Comparison of ENCODE assay signal across 9 mouse cellular contexts in genomic region chr19:44723611-44724440, GRCm38 (mm10). TPM values are rescaled to one million over a fixed set of nuclear protein-coding genes. Genes with fewer than 3 reads are reported as not detected.
DNase-seq lines count a peak whose midpoint lies in the region; ATAC-seq lines count a peak whose summit lies in the region.
"Had no signal": no experiment of that assay in that cellular context is flagged by ENCODE, and none has a peak within 500 bp of the region (broad histone marks: within the 10 kb centered on the region; RNA-seq: fewer than 3 reads in every experiment).

No protein-coding gene starts in this region.

- DNase-seq in liver: no peak
- DNase-seq in forebrain, embryonic 10.5 days (ENCODE audit: extremely low spot score, low spot score): no peak
- DNase-seq in neural tube, embryonic 11.5 days (ENCODE audit: low spot score): no peak
- no peak for DNase-seq in thymus, postnatal 0 days (ENCODE audit: low spot score)
- no peak for DNase-seq in urinary bladder, postnatal 10 days (ENCODE audit: low spot score)
- no peak for DNase-seq in ovary, adult 18-20 months (ENCODE audit: low spot score)
- DNase-seq: cerebellum, postnatal 36 days had no signal

- ATAC-seq in liver, embryonic 12.5 days: no peak
- peak; percentile 44 for ATAC-seq in kidney, embryonic 16.5 days (ENCODE audit: low FRiP score, low TSS enrichment)
- no peak for ATAC-seq in neural tube, embryonic 11.5 days (ENCODE audit: insufficient read depth, low FRiP score, low TSS enrichment)

- peak overlapping the region; percentile 34 for H3K4me2 ChIP-seq in liver, embryonic 12.5 days
- H3K4me2 ChIP-seq in kidney, embryonic 16.5 days (replicated peaks; ENCODE audit: low read depth, low read length): peak overlapping the region; percentile 61
- H3K4me2 ChIP-seq in neural tube, embryonic 11.5 days (ENCODE audit: low read depth): peak overlapping the region; percentile 36

- H3K4me1 ChIP-seq in liver, embryonic 12.5 days: 0 out of 2 replicates have a peak, but pooled peaks cover 5% of the 10 kb centered on the region
- peaks cover 48% of the 10 kb centered on the region for H3K4me1 ChIP-seq in forebrain, embryonic 10.5 days
- peaks cover 50% of the 10 kb centered on the region for H3K4me1 ChIP-seq in kidney, embryonic 16.5 days (ENCODE audit: insufficient read depth, low read length)
- H3K4me1 ChIP-seq in neural tube, embryonic 11.5 days (ENCODE audit: control insufficient read depth, insufficient read depth, low read length): peaks cover 14% of the 10 kb centered on the region

- H3K36me3 ChIP-seq in liver, embryonic 12.5 days: no peaks in the 10 kb centered on the region
- no peaks in the 10 kb centered on the region for H3K36me3 ChIP-seq in forebrain, embryonic 10.5 days (replicated peaks)
- no peaks in the 10 kb centered on the region for H3K36me3 ChIP-seq in kidney, embryonic 16.5 days (ENCODE audit: insufficient read depth, low read length)
- no peaks in the 10 kb centered on the region for H3K36me3 ChIP-seq in neural tube, embryonic 11.5 days (ENCODE audit: control insufficient read depth, insufficient read depth, low read length)

- 2% methylated on average over 36 of the region's 36 CpGs for WGBS in liver, embryonic 12.5 days (ENCODE audit: insufficient replicate concordance)
- under 1% methylated on average over 36 of the region's 36 CpGs for WGBS in forebrain, embryonic 10.5 days
- under 1% methylated on average over 36 of the region's 36 CpGs for WGBS in kidney, embryonic 16.5 days
- under 1% methylated on average over 36 of the region's 36 CpGs for WGBS in neural tube, embryonic 11.5 days

- no peak overlapping the region for H3K27ac ChIP-seq in liver, embryonic 12.5 days
- no peak overlapping the region for H3K27ac ChIP-seq in forebrain, embryonic 10.5 days
- H3K27ac ChIP-seq in kidney, embryonic 16.5 days (ENCODE audit: low read length): peak overlapping the region; percentile 66
- 0 out of 2 replicates have a peak overlapping the region, but pooled peaks have one; percentile 23 for H3K27ac ChIP-seq in neural tube, embryonic 11.5 days (ENCODE audit: low read depth, low read length)

- H3K9me3 ChIP-seq in liver, embryonic 12.5 days (replicated peaks): no peaks in the 10 kb centered on the region
- no peaks in the 10 kb centered on the region for H3K9me3 ChIP-seq in forebrain, embryonic 10.5 days
- peaks cover 2% of the 10 kb centered on the region; the same call in 1 of the 2 replicates for H3K9me3 ChIP-seq in kidney, embryonic 16.5 days (ENCODE audit: low read length)
- H3K9me3 ChIP-seq in neural tube, embryonic 11.5 days (ENCODE audit: control insufficient read depth, low read length): no peaks in the 10 kb centered on the region

- H3K4me3 ChIP-seq in liver, embryonic 12.5 days: peak overlapping the region; percentile 7; the same call in 1 of the 2 replicates
- H3K4me3 ChIP-seq in forebrain, embryonic 10.5 days: peak overlapping the region; percentile 49
- peak overlapping the region; percentile 40 for H3K4me3 ChIP-seq in kidney, embryonic 16.5 days (ENCODE audit: low read length)
- peak overlapping the region; percentile 18; the same call in 1 of the 2 replicates for H3K4me3 ChIP-seq in neural tube, embryonic 11.5 days (ENCODE audit: low read depth, low read length)

- H3K27me3 ChIP-seq in liver, embryonic 12.5 days (replicated peaks): peaks cover 98% of the 10 kb centered on the region
- peaks cover 96% of the 10 kb centered on the region for H3K27me3 ChIP-seq in forebrain, embryonic 10.5 days (ENCODE audit: poor library complexity, severe bottlenecking)
- peaks cover 34% of the 10 kb centered on the region; the same call in 1 of the 2 replicates for H3K27me3 ChIP-seq in kidney, embryonic 16.5 days (ENCODE audit: insufficient read depth, low read length)
- peaks cover 65% of the 10 kb centered on the region for H3K27me3 ChIP-seq in neural tube, embryonic 11.5 days (ENCODE audit: control insufficient read depth, insufficient read depth, low read length)

- no peak overlapping the region for H3K9ac ChIP-seq in liver, embryonic 12.5 days
- peak overlapping the region; percentile 48 for H3K9ac ChIP-seq in kidney, embryonic 16.5 days (replicated peaks; ENCODE audit: low read length)
- peak overlapping the region; percentile 11; the same call in 1 of the 2 replicates for H3K9ac ChIP-seq in neural tube, embryonic 11.5 days (ENCODE audit: low read length)

RNA-seq across cellular contexts. Expression of gene Pax2, which starts 32.0 kb away (rescaled TPM):
- polyA plus RNA-seq in liver, embryonic 12.5 days (2016; fragmentation: Nextera tagmentation; extraction: Ambion mirVana): not detected in 2 replicates
- polyA plus RNA-seq in forebrain, embryonic 10.5 days (2016; fragmentation: Nextera tagmentation; extraction: Ambion mirVana): 0.56 and 0.81 TPM in 2 replicates
- 23.8 and 33.2 TPM in 2 replicates for polyA plus RNA-seq in kidney, embryonic 16.5 days (2015; fragmentation: Nextera tagmentation; extraction: Ambion mirVana)
- 7.4 and 8.0 TPM in 2 replicates for polyA plus RNA-seq in neural tube, embryonic 11.5 days (2014; fragmentation: Nextera tagmentation; extraction: Ambion mirVana)
- polyA plus RNA-seq in thymus, postnatal 0 days (2015; fragmentation: Nextera tagmentation; extraction: Ambion mirVana): 0.04 TPM in 1 of 2 replicates, not detected in the other

Comparison
In these comparisons a context has a peak if more than half of its experiments do, and no peak if none do; other contexts are left out.
1. H3K27ac ChIP-seq: peak in kidney, embryonic 16.5 days (single experiment) and neural tube, embryonic 11.5 days (single experiment); none in liver, embryonic 12.5 days (single experiment) and forebrain, embryonic 10.5 days (single experiment).
2. Peak in every context shown above with its lines, with median percentiles within 50 percentile points of each other: H3K4me2 ChIP-seq and H3K4me3 ChIP-seq.